Mouse (Mus musculus) hindbrain, embryonic 13.5 days (tissue): ENCODE results near the gene Pla2g7. TPM values are rescaled to one million over a fixed set of nuclear protein-coding genes. Genes with fewer than 3 reads are reported as not detected.

Experiments
- polyA plus RNA-seq: library from polyadenylated mRNA; unstranded; fragments of >200 nt; fragmentation: Nextera tagmentation; extraction: Ambion mirVana; gene quantifications from 2 replicates; pipeline ENCODE4 v1.2.1, GENCODE M21; 2015

Pla2g7 gene
- polyA plus RNA-seq, 1 experiment from 2014 or later: 61.3 TPM

Other genes starting within 250 kb of the Pla2g7 start
- 8.1 and 8.6 TPM in 2 replicates for gene Adgrf5, start 207.6 kb upstream of the Pla2g7 start, polyA plus RNA-seq
- gene Mep1a, start 65.3 kb upstream of the Pla2g7 start, polyA plus RNA-seq: not detected in 2 replicates
- gene Ankrd66, start 24.5 kb upstream of the Pla2g7 start, polyA plus RNA-seq: 1.0 and 2.3 TPM in 2 replicates
- 0.10 and 0.75 TPM in 2 replicates for gene Tdrd6, start 62.2 kb downstream of the Pla2g7 start, polyA plus RNA-seq
- gene Slc25a27, start 99.1 kb downstream of the Pla2g7 start, polyA plus RNA-seq: 113 and 119 TPM in 2 replicates
- gene Cyp39a1, start 99.3 kb downstream of the Pla2g7 start, polyA plus RNA-seq: 14.3 and 16.8 TPM in 2 replicates
- 104 and 111 TPM in 2 replicates for gene Rcan2, start 233.3 kb downstream of the Pla2g7 start, polyA plus RNA-seq